Mouse (Mus musculus): Measurements from ENCODE around the gene E130308A19Rik.

E130308A19Rik gene

GRCm38 (mm10) chr4:59625998-59626910 is at the start of gene E130308A19Rik:
E130308A19Rik (plus strand) TSS chr4:59626211.
- DNase-seq (ENCODE audit: low spot score in 2 of 2), result peak; percentile 76 to 80

GRCm38 (mm10) chr4:59580495-59581281 is 45.3 kb upstream of the E130308A19Rik start:
- peak in 1 of 2 experiments; percentile 20 for DNase-seq (ENCODE audit: low spot score in 2 of 2)

- DNase-seq (ENCODE audit: low spot score in 2 of 2), result peak; percentile 98 to 99
These were observed 44.5 kb upstream of the E130308A19Rik start, which contains the start of gene Hsdl2 for GRCm38 (mm10) chr4:59581314-59582185. Hsdl2 (plus strand) TSS chr4:59581563.

GRCm38 (mm10) chr4:59582186-59582585 is 43.8 kb upstream of the E130308A19Rik start:
- no peak for DNase-seq (ENCODE audit: low spot score in 2 of 2)

- DNase-seq (ENCODE audit: low spot score in 2 of 2), result peak; percentile 57 to 78
These were observed 40.9 kb upstream of the E130308A19Rik start for GRCm38 (mm10) chr4:59585097-59585496.

- DNase-seq (ENCODE audit: low spot score in 2 of 2), result no peak
These were observed 38.7 kb upstream of the E130308A19Rik start for GRCm38 (mm10) chr4:59587215-59587871.

GRCm38 (mm10) chr4:59587872-59588226 is 38.2 kb upstream of the E130308A19Rik start:
- DNase-seq (ENCODE audit: low spot score in 2 of 2), result no peak

GRCm38 (mm10) chr4:59594614-59595013 is 31.4 kb upstream of the E130308A19Rik start:
- no peak for DNase-seq (ENCODE audit: low spot score in 2 of 2)

- DNase-seq (ENCODE audit: low spot score in 2 of 2), result no peak
These were observed 29.5 kb upstream of the E130308A19Rik start for GRCm38 (mm10) chr4:59596556-59596955.

GRCm38 (mm10) chr4:59602704-59603103 is 23.3 kb upstream of the E130308A19Rik start:
- no peak for DNase-seq (ENCODE audit: low spot score in 2 of 2)

GRCm38 (mm10) chr4:59604892-59605291 is 21.1 kb upstream of the E130308A19Rik start:
- DNase-seq (ENCODE audit: low spot score in 2 of 2), result no peak

GRCm38 (mm10) chr4:59605501-59605900 is 20.5 kb upstream of the E130308A19Rik start:
- DNase-seq (ENCODE audit: low spot score in 2 of 2), result no peak

- DNase-seq (ENCODE audit: low spot score in 2 of 2), result no peak
These were observed 15.6 kb upstream of the E130308A19Rik start for GRCm38 (mm10) chr4:59610411-59610810.

GRCm38 (mm10) chr4:59614986-59615385 is 11.0 kb upstream of the E130308A19Rik start:
- DNase-seq (ENCODE audit: low spot score in 2 of 2), result peak; percentile 17 to 39

GRCm38 (mm10) chr4:59619611-59620245 is 6.3 kb upstream of the E130308A19Rik start:
- DNase-seq (ENCODE audit: low spot score in 2 of 2), result no peak

- DNase-seq (ENCODE audit: low spot score in 2 of 2), result no peak
These were observed 374 bp upstream of the E130308A19Rik start for GRCm38 (mm10) chr4:59625676-59625997.

- no peak for DNase-seq (ENCODE audit: low spot score in 2 of 2)
These were observed 2.2 kb downstream of the E130308A19Rik start for GRCm38 (mm10) chr4:59628255-59628654.

GRCm38 (mm10) chr4:59629076-59629874 is 3.3 kb downstream of the E130308A19Rik start:
- no peak for DNase-seq (ENCODE audit: low spot score in 2 of 2)

GRCm38 (mm10) chr4:59630122-59630521 is 4.1 kb downstream of the E130308A19Rik start:
- DNase-seq (ENCODE audit: low spot score in 2 of 2), result no peak

- no peak for DNase-seq (ENCODE audit: low spot score in 2 of 2)
These were observed 8.5 kb downstream of the E130308A19Rik start for GRCm38 (mm10) chr4:59634532-59634931.

Measured in heart, adult 9 months (tissue).